Mouse (Mus musculus) MEL (cell line): ENCODE data around the gene Cramp1l.

Experiments used
- BHLHE40 ChIP-seq: IDR thresholded peaks from 2 replicates; pipeline ENCODE4 v1.6.1; 2012; ENCODE audit warnings: low read depth, mild to moderate bottlenecking, inconsistent platforms, low read length, improper control_type of control experiment, borderline replicate concordance
- CTCF ChIP-seq, 3 experiments: IDR thresholded peaks in 2 of 3; conservative IDR thresholded peaks in 1 of 3; 2 replicates each; pipeline ENCODE4 v1.5.1; 2011 to 2012; ENCODE audit warnings: low read length in 3 of 3, low read depth in 2 of 3, mild to moderate bottlenecking in 2 of 3, improper control_type of control experiment in 1 of 3, inconsistent platforms in 1 of 3, mixed read lengths in 1 of 3, moderate library complexity in 1 of 3; ENCODE audit not compliant: control insufficient read depth in 1 of 3, insufficient read depth in 1 of 3, poor library complexity in 1 of 3, severe bottlenecking in 1 of 3
- EP300 ChIP-seq, 2 experiments: IDR thresholded peaks; 2 replicates each; pipeline ENCODE4 v1.6.1; 2011; ENCODE audit warnings: improper control_type of control experiment in 2 of 2, low read length in 2 of 2, low read depth in 1 of 2, mild to moderate bottlenecking in 1 of 2
- GATA1 ChIP-seq: IDR thresholded peaks from 2 replicates; pipeline ENCODE4 v1.6.1; 2011; ENCODE audit warnings: low read depth, low read length, improper control_type of control experiment
- MAFK ChIP-seq: IDR thresholded peaks from 2 replicates; pipeline ENCODE4 v1.6.1; 2011; ENCODE audit warnings: low read depth, mild to moderate bottlenecking, low read length, improper control_type of control experiment, borderline replicate concordance
- POLR2A ChIP-seq, 2 experiments: IDR thresholded peaks; 2 replicates each; pipeline ENCODE4 v1.6.1; 2011 to 2012; ENCODE audit warnings: low read length in 2 of 2, mild to moderate bottlenecking in 2 of 2, control low read depth in 1 of 2, improper control_type of control experiment in 1 of 2, low read depth in 1 of 2, moderate library complexity in 1 of 2; ENCODE audit not compliant: control insufficient read depth in 1 of 2, insufficient read depth in 1 of 2, poor library complexity in 1 of 2
- POLR2AphosphoS5 ChIP-seq: IDR thresholded peaks from 2 replicates; pipeline ENCODE4 v1.6.1; 2012; ENCODE audit warnings: low read depth, borderline replicate concordance, mild to moderate bottlenecking, inconsistent platforms, low read length, moderate library complexity, mixed read lengths

- no peak for TF ChIP-seq POLR2A (IDR thresholded peaks at IDR 0.05; ENCODE audit: control insufficient read depth in 1 of 2, insufficient read depth in 1 of 2, low read depth in 1 of 2, low read length in 2 of 2, poor library complexity in 1 of 2)
- no peak for TF ChIP-seq EP300 (IDR thresholded peaks at IDR 0.05; ENCODE audit: low read depth in 1 of 2, low read length in 2 of 2)
- no peak for TF ChIP-seq BHLHE40
- TF ChIP-seq POLR2AphosphoS5 = no peak
- TF ChIP-seq CTCF (IDR thresholded peaks at IDR 0.05 in 2 of 3, conservative IDR thresholded peaks at IDR 0.05 in 1 of 3; ENCODE audit: control insufficient read depth in 1 of 3, insufficient read depth in 1 of 3, low read depth in 2 of 3, low read length in 3 of 3, poor library complexity in 1 of 3, severe bottlenecking in 1 of 3) = no peak
- no peak for TF ChIP-seq MAFK
- TF ChIP-seq GATA1 = no peak
Observed at GRCm38 (mm10) chr17:25014841-25015570, 582 bp downstream of the Cramp1l start.
